In the genomic region with DNA sequence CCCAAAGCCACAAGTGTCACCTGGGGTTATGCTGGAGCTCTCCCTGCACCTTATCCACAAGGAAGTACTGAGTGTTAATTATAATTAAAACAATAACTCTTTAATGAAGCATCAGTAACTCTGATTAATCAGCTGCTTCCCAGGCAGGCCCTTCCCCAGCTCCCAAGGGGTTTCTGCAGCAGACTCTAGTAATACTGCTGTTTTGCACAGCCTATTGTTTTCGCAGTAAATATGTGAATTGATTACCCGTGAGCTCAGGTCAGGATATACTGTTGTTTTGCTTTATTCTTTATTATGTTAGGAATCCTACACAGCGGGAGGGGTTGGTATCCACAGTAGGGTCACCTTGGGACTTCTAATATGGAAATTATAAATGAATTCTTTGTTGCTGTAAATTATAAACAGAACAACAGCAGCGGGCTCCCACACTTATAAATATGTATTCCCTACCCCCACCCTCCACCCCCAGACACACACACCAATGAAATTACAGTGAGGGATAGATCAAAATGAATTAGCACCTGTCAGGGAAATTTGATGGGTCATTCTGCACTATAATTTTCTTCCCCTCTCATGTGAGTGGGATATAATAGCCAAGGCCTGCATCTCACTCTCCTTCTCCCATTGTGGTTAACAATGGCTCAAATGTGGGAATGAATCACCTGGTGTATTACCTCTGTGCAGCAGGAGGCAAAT, we compare ENCODE assay signal across 21 mouse cellular contexts.
A peak's percentile ranks its signal among the peaks of the same experiment; 100 is the strongest.
DNase-seq lines count a peak whose midpoint lies in the region; ATAC-seq lines count a peak whose summit lies in the region.
"Had no signal": no experiment of that assay in that cellular context is flagged by ENCODE, and none has a peak within 500 bp of the region (broad histone marks: within the 10 kb centered on the region; RNA-seq: fewer than 3 reads in every experiment).

No protein-coding gene starts in this region.

- H3K36me3 ChIP-seq in forebrain, embryonic 14.5 days (ENCODE audit: control insufficient read depth, insufficient read depth, low read length) = no peaks in the 10 kb centered on the region
- no peaks in the 10 kb centered on the region for H3K36me3 ChIP-seq in forebrain, embryonic 16.5 days (ENCODE audit: control insufficient read depth, insufficient read depth)
- no peaks in the 10 kb centered on the region for H3K36me3 ChIP-seq in neural tube, embryonic 12.5 days
- no peaks in the 10 kb centered on the region for H3K36me3 ChIP-seq in midbrain, embryonic 16.5 days (ENCODE audit: control insufficient read depth, insufficient read depth, low read length)
- H3K36me3 ChIP-seq: embryonic facial prominence, embryonic 13.5 days; heart, embryonic 12.5 days; kidney, embryonic 15.5 days; limb, embryonic 13.5 days; liver, embryonic 12.5 days had no signal

- no peaks in the 10 kb centered on the region for H3K9me3 ChIP-seq in forebrain, embryonic 14.5 days (replicated peaks; ENCODE audit: control insufficient read depth, low read length)
- H3K9me3 ChIP-seq in forebrain, embryonic 16.5 days (ENCODE audit: control insufficient read depth, low read length) = no peaks in the 10 kb centered on the region
- no peaks in the 10 kb centered on the region for H3K9me3 ChIP-seq in neural tube, embryonic 12.5 days
- H3K9me3 ChIP-seq in midbrain, embryonic 16.5 days (replicated peaks; ENCODE audit: control insufficient read depth, low read length, poor library complexity, severe bottlenecking) = no peaks in the 10 kb centered on the region
- H3K9me3 ChIP-seq: embryonic facial prominence, embryonic 13.5 days; heart, embryonic 12.5 days; kidney, embryonic 15.5 days; limb, embryonic 13.5 days; liver, embryonic 12.5 days had no signal

- peak; percentile 25 for DNase-seq in forebrain, embryonic 14.5 days (ENCODE audit: low spot score)
- DNase-seq in neural tube, embryonic 10.5 days (ENCODE audit: extremely low spot score, low spot score) = no peak
- no peak for DNase-seq in adipocyte (ENCODE audit: low spot score)
- DNase-seq in heart, postnatal 10 days = no peak
- DNase-seq: cerebellum, adult 18-20 months; cerebellum, postnatal 14 days; gastrocnemius, postnatal 25 days; heart, adult 18-20 months; heart, postnatal 14 days; kidney, adult 11 months; kidney, postnatal 36 days; lung, adult 2 months; lung, postnatal 14 days had no signal

- no peak overlapping the region for H3K9ac ChIP-seq in forebrain, embryonic 14.5 days (ENCODE audit: low read length)
- H3K9ac ChIP-seq in forebrain, embryonic 16.5 days (replicated peaks; ENCODE audit: low read depth, low read length) = no peak overlapping the region
- no peak overlapping the region for H3K9ac ChIP-seq in neural tube, embryonic 12.5 days
- H3K9ac ChIP-seq in midbrain, embryonic 16.5 days (ENCODE audit: low read depth, low read length) = no peak overlapping the region
- H3K9ac ChIP-seq: embryonic facial prominence, embryonic 13.5 days; heart, embryonic 12.5 days; kidney, embryonic 15.5 days; limb, embryonic 13.5 days; liver, embryonic 12.5 days had no signal

- intact Hi-C loops in heart, postnatal 10 days (cut with DNase I) = no loop called here

- H3K4me1 ChIP-seq in forebrain, embryonic 14.5 days (ENCODE audit: control insufficient read depth, insufficient read depth, low read length) = no peaks in the 10 kb centered on the region
- peaks cover 6% of the 10 kb centered on the region; the same call in 1 of the 2 replicates for H3K4me1 ChIP-seq in forebrain, embryonic 16.5 days (replicated peaks; ENCODE audit: control insufficient read depth, insufficient read depth, low read length)
- H3K4me1 ChIP-seq in neural tube, embryonic 12.5 days = no peaks in the 10 kb centered on the region
- H3K4me1 ChIP-seq in midbrain, embryonic 16.5 days (ENCODE audit: control insufficient read depth, insufficient read depth, low read length) = peaks cover 3% of the 10 kb centered on the region
- H3K4me1 ChIP-seq: embryonic facial prominence, embryonic 13.5 days; heart, embryonic 12.5 days; kidney, embryonic 15.5 days; limb, embryonic 13.5 days; liver, embryonic 12.5 days had no signal

- no peak overlapping the region for H3K4me3 ChIP-seq in forebrain, embryonic 14.5 days (ENCODE audit: low read depth, low read length)
- no peak overlapping the region for H3K4me3 ChIP-seq in forebrain, embryonic 16.5 days (replicated peaks; ENCODE audit: low read length)
- H3K4me3 ChIP-seq in neural tube, embryonic 12.5 days = no peak overlapping the region
- no peak overlapping the region for H3K4me3 ChIP-seq in midbrain, embryonic 16.5 days (ENCODE audit: low read depth, low read length)
- H3K4me3 ChIP-seq: embryonic facial prominence, embryonic 13.5 days; heart, embryonic 12.5 days; kidney, embryonic 15.5 days; limb, embryonic 13.5 days; liver, embryonic 12.5 days had no signal

- 62% methylated on average over 4 of the region's 4 CpGs for WGBS in forebrain, embryonic 14.5 days
- WGBS in forebrain, embryonic 16.5 days = 56% methylated on average over 4 of the region's 4 CpGs
- 65% methylated on average over 4 of the region's 4 CpGs for WGBS in neural tube, embryonic 12.5 days
- 52% methylated on average over 4 of the region's 4 CpGs for WGBS in midbrain, embryonic 16.5 days

- peak; percentile 32; the same call in 1 of the 2 replicates for ATAC-seq in forebrain, embryonic 14.5 days
- ATAC-seq in forebrain, embryonic 16.5 days = no peak
- peak; percentile 86 for ATAC-seq in neural tube, embryonic 12.5 days (ENCODE audit: low FRiP score, low read depth)
- ATAC-seq in midbrain, embryonic 16.5 days = no peak; the same call in 1 of the 2 replicates
- ATAC-seq: liver, embryonic 12.5 days had no signal

- H3K4me2 ChIP-seq in forebrain, embryonic 14.5 days (ENCODE audit: low read length) = no peak overlapping the region
- no peak overlapping the region for H3K4me2 ChIP-seq in forebrain, embryonic 16.5 days (ENCODE audit: low read length)
- H3K4me2 ChIP-seq in neural tube, embryonic 12.5 days (replicated peaks) = no peak overlapping the region
- H3K4me2 ChIP-seq in midbrain, embryonic 16.5 days (ENCODE audit: low read length) = no peak overlapping the region
- H3K4me2 ChIP-seq: embryonic facial prominence, embryonic 13.5 days; heart, embryonic 12.5 days; kidney, embryonic 15.5 days; limb, embryonic 13.5 days; liver, embryonic 12.5 days had no signal

- H3K27me3 ChIP-seq in forebrain, embryonic 14.5 days (replicated peaks; ENCODE audit: control insufficient read depth, insufficient read depth, low read length) = no peaks in the 10 kb centered on the region
- no peaks in the 10 kb centered on the region for H3K27me3 ChIP-seq in forebrain, embryonic 16.5 days (replicated peaks; ENCODE audit: control insufficient read depth, insufficient read depth, low read length)
- no peaks in the 10 kb centered on the region for H3K27me3 ChIP-seq in neural tube, embryonic 12.5 days (replicated peaks)
- H3K27me3 ChIP-seq in midbrain, embryonic 16.5 days (ENCODE audit: control insufficient read depth, insufficient read depth, low read depth, low read length) = no peaks in the 10 kb centered on the region
- H3K27me3 ChIP-seq: embryonic facial prominence, embryonic 13.5 days; heart, embryonic 12.5 days; kidney, embryonic 15.5 days; limb, embryonic 13.5 days; liver, embryonic 12.5 days had no signal

- H3K27ac ChIP-seq in forebrain, embryonic 14.5 days (ENCODE audit: low read depth, low read length) = peak overlapping the region; percentile 6; the same call in 1 of the 2 replicates
- H3K27ac ChIP-seq in forebrain, embryonic 16.5 days (ENCODE audit: low read length) = no peak overlapping the region
- H3K27ac ChIP-seq in neural tube, embryonic 12.5 days = no peak overlapping the region
- H3K27ac ChIP-seq in midbrain, embryonic 16.5 days (ENCODE audit: low read length) = peak overlapping the region; percentile 23; the same call in 1 of the 2 replicates
- H3K27ac ChIP-seq: embryonic facial prominence, embryonic 13.5 days; kidney, embryonic 15.5 days; limb, embryonic 13.5 days; liver, embryonic 12.5 days had no signal

Comparison
In these comparisons a context has a peak if more than half of its experiments do, and no peak if none do; other contexts are left out.
1. ATAC-seq: peak in forebrain, embryonic 14.5 days (single experiment) and neural tube, embryonic 12.5 days (single experiment); none in forebrain, embryonic 16.5 days (single experiment) and midbrain, embryonic 16.5 days (single experiment).
2. H3K27ac ChIP-seq: peak in forebrain, embryonic 14.5 days (single experiment) and midbrain, embryonic 16.5 days (single experiment); none in forebrain, embryonic 16.5 days (single experiment) and neural tube, embryonic 12.5 days (single experiment).